Mouse (Mus musculus) midbrain, embryonic 11.5 days (tissue): Measurements from ENCODE around the gene Alox12. TPM values are rescaled to one million over a fixed set of nuclear protein-coding genes. Genes with fewer than 3 reads are reported as not detected.

Experiments
- ATAC-seq: fragments of 200-750 bp; cut with Nextera tagmentation; 2 replicates; pipeline ENCODE4 v1.8.0; 2017; ENCODE audit warnings: moderate TSS enrichment, moderate library complexity; ENCODE audit not compliant: low FRiP score
- DNase-seq: peaks from one replicate; pipeline ENCODE4 v3.0.0; 2015; ENCODE audit warnings: low spot score; ENCODE audit errors: missing footprints
- H3K27ac ChIP-seq: fragments of 300-500 bp; sonication (generic); 2 replicates; pipeline ENCODE4 v1.5.1; 2014; ENCODE audit warnings: low read depth, low read length
- H3K27me3 ChIP-seq: fragments of 300-500 bp; sonication (generic); 2 replicates; pipeline ENCODE4 v1.6.1; 2014; ENCODE audit warnings: mild to moderate bottlenecking, low read length, moderate library complexity, mixed read lengths; ENCODE audit not compliant: control insufficient read depth, insufficient read depth
- H3K36me3 ChIP-seq: fragments of 300-500 bp; sonication (generic); 2 replicates; pipeline ENCODE4 v1.6.1; 2014; ENCODE audit warnings: mild to moderate bottlenecking, low read length, moderate library complexity, mixed read lengths; ENCODE audit not compliant: control insufficient read depth, insufficient read depth
- H3K4me1 ChIP-seq: fragments of 300-500 bp; sonication (generic); 2 replicates; pipeline ENCODE4 v1.6.1; 2014; ENCODE audit warnings: low read length; ENCODE audit not compliant: control insufficient read depth, insufficient read depth
- H3K4me2 ChIP-seq: fragments of 300-500 bp; sonication (generic); 2 replicates; pipeline ENCODE4 v1.6.1; 2014; ENCODE audit warnings: mild to moderate bottlenecking, moderate library complexity
- H3K4me3 ChIP-seq: fragments of 300-500 bp; sonication (generic); 2 replicates; pipeline ENCODE4 v1.5.1; 2014; ENCODE audit warnings: low read depth, low read length
- H3K9ac ChIP-seq: fragments of 300-500 bp; sonication (generic); 2 replicates; pipeline ENCODE4 v1.6.1; 2014; ENCODE audit warnings: low read length
- H3K9me3 ChIP-seq: fragments of 300-500 bp; sonication (generic); 2 replicates; pipeline ENCODE4 v1.6.1; 2016; ENCODE audit warnings: low read length; ENCODE audit not compliant: control insufficient read depth
- WGBS: fragments of 180-500 bp; shearing (Covaris S2); extraction: QIAGEN DNeasy Blood & Tissue Kit; methylation state at CpG from one replicate; pipeline ENCODE4 v1.1.7; 2014; 5-methylcytosine and 5-hydroxymethylcytosine counted together
- polyA plus RNA-seq: library from polyadenylated mRNA; unstranded; fragments of >200 nt; fragmentation: Nextera tagmentation; extraction: Ambion mirVana; gene quantifications from 2 replicates; pipeline ENCODE4 v1.2.1, GENCODE M21; 2014

Gene Alox12
- polyA plus RNA-seq, 1 experiment from 2014 or later = 3.2 TPM

GRCm38 (mm10) chr11:70219873-70220272 is 35.3 kb downstream of the Alox12 start:
- H3K27ac ChIP-seq = no peak overlapping the region; the same call in 1 of the 2 replicates
- H3K36me3 ChIP-seq = no peaks in the 10 kb centered on the region
- WGBS = 55% methylated on average over 7 of the region's 7 CpGs
- H3K4me3 ChIP-seq = peak overlapping the region; percentile 61
- ATAC-seq (no peak), DNase-seq (peak; percentile 87)
- H3K4me2 ChIP-seq = peak overlapping the region; percentile 88
- peaks cover 19% of the 10 kb centered on the region for H3K4me1 ChIP-seq
- H3K27me3 ChIP-seq = peaks cover 19% of the 10 kb centered on the region
- H3K9me3 ChIP-seq = no peaks in the 10 kb centered on the region
- peak overlapping the region; percentile 84 for H3K9ac ChIP-seq

- ATAC-seq = no peak
- Histone ChIP-seq H3K9me3 (no peaks in the 10 kb centered on the region), H3K4me3 (no peak overlapping the region), H3K36me3 (no peaks in the 10 kb centered on the region), H3K4me2 (peak overlapping the region; percentile 88), H3K9ac (no peak overlapping the region), H3K4me1 (peaks cover 29% of the 10 kb centered on the region), H3K27me3 (peaks cover 28% of the 10 kb centered on the region), H3K27ac (no peak overlapping the region)
- WGBS = 90% methylated on average over 15 of the region's 15 CpGs
- no peak for DNase-seq
Observed at GRCm38 (mm10) chr11:70218741-70219470, 36.2 kb downstream of the Alox12 start.

- Histone ChIP-seq H3K4me3 (no peak overlapping the region), H3K4me2 (no peak overlapping the region), H3K36me3 (no peaks in the 10 kb centered on the region), H3K27me3 (peaks cover 35% of the 10 kb centered on the region), H3K9me3 (no peaks in the 10 kb centered on the region), H3K9ac (no peak overlapping the region), H3K4me1 (peaks cover 33% of the 10 kb centered on the region), H3K27ac (no peak overlapping the region)
- WGBS = 91% methylated on average over 4 of the region's 4 CpGs
- DNase-seq = no peak
- no peak for ATAC-seq
Observed at GRCm38 (mm10) chr11:70218039-70218438, 37.1 kb downstream of the Alox12 start.

GRCm38 (mm10) chr11:70216103-70216502 is 39.0 kb downstream of the Alox12 start:
- ATAC-seq (no peak), DNase-seq (no peak)
- H3K4me3 ChIP-seq = no peak overlapping the region
- H3K4me1 ChIP-seq = peaks cover 28% of the 10 kb centered on the region
- no peaks in the 10 kb centered on the region for H3K36me3 ChIP-seq
- H3K9ac ChIP-seq = no peak overlapping the region
- H3K27me3 ChIP-seq = peaks cover 39% of the 10 kb centered on the region
- no peak overlapping the region for H3K27ac ChIP-seq
- no peak overlapping the region; the same call in 1 of the 2 replicates for H3K4me2 ChIP-seq
- 48% methylated on average over 3 of the region's 3 CpGs for WGBS
- H3K9me3 ChIP-seq = no peaks in the 10 kb centered on the region

- WGBS = 6% methylated on average over 22 of the region's 22 CpGs
Observed at GRCm38 (mm10) chr11:70215301-70215700, 39.9 kb downstream of the Alox12 start.

GRCm38 (mm10) chr11:70214856-70215209 is 40.3 kb downstream of the Alox12 start:
- H3K27ac ChIP-seq = no peak overlapping the region
- no peaks in the 10 kb centered on the region for H3K36me3 ChIP-seq
- H3K9ac ChIP-seq = no peak overlapping the region
- H3K9me3 ChIP-seq = no peaks in the 10 kb centered on the region
- H3K27me3 ChIP-seq = peaks cover 39% of the 10 kb centered on the region
- peak overlapping the region; percentile 31; the same call in 1 of the 2 replicates for H3K4me3 ChIP-seq
- ATAC-seq (peak; percentile 7; the same call in 1 of the 2 replicates), DNase-seq (no peak)
- H3K4me1 ChIP-seq = peaks cover 25% of the 10 kb centered on the region
- peak overlapping the region; percentile 53 for H3K4me2 ChIP-seq
- 5% methylated on average over 18 of the region's 18 CpGs for WGBS

More at GRCm38 (mm10) chr11:70215301-70215700, 39.9 kb downstream of the Alox12 start:
- no peak overlapping the region for H3K9ac ChIP-seq
- H3K36me3 ChIP-seq = no peaks in the 10 kb centered on the region
- no peak overlapping the region for H3K4me2 ChIP-seq
- H3K27me3 ChIP-seq = peaks cover 39% of the 10 kb centered on the region
- ATAC-seq (no peak), DNase-seq (no peak)
- H3K4me3 ChIP-seq = no peak overlapping the region
- H3K27ac ChIP-seq = no peak overlapping the region
- H3K4me1 ChIP-seq = peaks cover 28% of the 10 kb centered on the region
- H3K9me3 ChIP-seq = no peaks in the 10 kb centered on the region

- Histone ChIP-seq H3K27ac (no peak overlapping the region), H3K36me3 (no peaks in the 10 kb centered on the region), H3K9me3 (no peaks in the 10 kb centered on the region), H3K4me3 (peak overlapping the region; percentile 31), H3K9ac (peak overlapping the region; percentile 46), H3K4me2 (peak overlapping the region; percentile 53), H3K4me1 (peaks cover 21% of the 10 kb centered on the region), H3K27me3 (peaks cover 39% of the 10 kb centered on the region)
- WGBS = 1% methylated on average over 46 of the region's 46 CpGs
- peak; percentile 61 for ATAC-seq
- peak; percentile 94 for DNase-seq
Observed at GRCm38 (mm10) chr11:70214191-70214855, 40.8 kb downstream of the Alox12 start.

GRCm38 (mm10) chr11:70213736-70214135 is 41.4 kb downstream of the Alox12 start:
- Histone ChIP-seq H3K9ac (peak overlapping the region; percentile 46), H3K9me3 (no peaks in the 10 kb centered on the region), H3K27me3 (peaks cover 39% of the 10 kb centered on the region), H3K4me2 (peak overlapping the region; percentile 53), H3K27ac (no peak overlapping the region), H3K4me1 (peaks cover 21% of the 10 kb centered on the region), H3K4me3 (peak overlapping the region; percentile 31), H3K36me3 (no peaks in the 10 kb centered on the region)
- ATAC-seq (peak; percentile 34; the same call in 1 of the 2 replicates), DNase-seq (no peak)
- 6% methylated on average over 25 of the region's 26 CpGs for WGBS

- Histone ChIP-seq H3K27ac (no peak overlapping the region), H3K9ac (no peak overlapping the region), H3K4me3 (no peak overlapping the region), H3K27me3 (peaks cover 39% of the 10 kb centered on the region), H3K9me3 (no peaks in the 10 kb centered on the region), H3K36me3 (no peaks in the 10 kb centered on the region), H3K4me1 (peaks cover 18% of the 10 kb centered on the region), H3K4me2 (no peak overlapping the region)
- 17% methylated on average over 9 of the region's 9 CpGs for WGBS
- peak; percentile 92 for DNase-seq
- no peak for ATAC-seq
Observed at GRCm38 (mm10) chr11:70212896-70213295, 42.3 kb downstream of the Alox12 start.
